Mouse (Mus musculus) megakaryocyte, adult 5-6 weeks (primary cell): ENCODE measurements around the gene Cmtm7. TPM values are rescaled to one million over a fixed set of nuclear protein-coding genes. Genes with fewer than 3 reads are reported as not detected.

Experiments
- ATAC-seq: 2 replicates; pipeline ENCODE4 v1.8.0; 2016; ENCODE audit warnings: mild to moderate bottlenecking, inconsistent platforms; ENCODE audit not compliant: poor library complexity, severe bottlenecking
- total RNA-seq, 2 experiments: library from RNA; stranded (forward) in 1 of 2; stranded (reverse) in 1 of 2; fragments of 153-499, 151-499 nt in 1 of 2; fragments of 221-1000, 200-1000 nt in 1 of 2; gene quantifications; 2 replicates each; pipeline versions ENCODE4 v1.2.3 to v1.2.4; 2015 to 2017

Cmtm7 gene
- total RNA-seq, 2 experiments from 2014 or later = 201 to 283 TPM

GRCm38 (mm10) chr9:114770224-114770623, 11.4 kb downstream of the Cmtm7 start:
- peak; percentile 89 for ATAC-seq

GRCm38 (mm10) chr9:114768066-114768465, 13.6 kb downstream of the Cmtm7 start:
- ATAC-seq = no peak

- ATAC-seq = no peak
Observed at GRCm38 (mm10) chr9:114767507-114767906, 14.1 kb downstream of the Cmtm7 start.

GRCm38 (mm10) chr9:114767030-114767429, 14.6 kb downstream of the Cmtm7 start:
- ATAC-seq = no peak

GRCm38 (mm10) chr9:114763341-114763740, 18.3 kb downstream of the Cmtm7 start:
- ATAC-seq = peak; percentile 58

GRCm38 (mm10) chr9:114761848-114762247, 19.8 kb downstream of the Cmtm7 start:
- no peak for ATAC-seq

GRCm38 (mm10) chr9:114760353-114760752, 21.3 kb downstream of the Cmtm7 start:
- no peak for ATAC-seq

GRCm38 (mm10) chr9:114759886-114760285, 21.8 kb downstream of the Cmtm7 start:
- no peak for ATAC-seq

- ATAC-seq = peak; percentile 65
Observed at GRCm38 (mm10) chr9:114758801-114759200, 22.9 kb downstream of the Cmtm7 start.

- ATAC-seq = peak; percentile 27
Observed at GRCm38 (mm10) chr9:114758272-114758671, 23.4 kb downstream of the Cmtm7 start.

- ATAC-seq = peak; percentile 93
Observed at GRCm38 (mm10) chr9:114752863-114753484, 28.7 kb downstream of the Cmtm7 start.

- peak; percentile 12; the same call in 1 of the 2 replicates for ATAC-seq
Observed at GRCm38 (mm10) chr9:114752311-114752710, 29.3 kb downstream of the Cmtm7 start.

- no peak for ATAC-seq
Observed at GRCm38 (mm10) chr9:114751582-114751981, 30.1 kb downstream of the Cmtm7 start.

GRCm38 (mm10) chr9:114747466-114747865, 34.2 kb downstream of the Cmtm7 start:
- ATAC-seq = no peak

- ATAC-seq = no peak
Observed at GRCm38 (mm10) chr9:114747012-114747411, 34.6 kb downstream of the Cmtm7 start.

GRCm38 (mm10) chr9:114745654-114746053, 36.0 kb downstream of the Cmtm7 start:
- no peak for ATAC-seq

GRCm38 (mm10) chr9:114745163-114745562, 36.5 kb downstream of the Cmtm7 start:
- ATAC-seq = no peak

- peak; percentile 96 for ATAC-seq
Observed at GRCm38 (mm10) chr9:114742731-114743130, 38.9 kb downstream of the Cmtm7 start.

- no peak for ATAC-seq
Observed at GRCm38 (mm10) chr9:114740336-114740735, 41.3 kb downstream of the Cmtm7 start.

- ATAC-seq = no peak
Observed at GRCm38 (mm10) chr9:114736442-114736841, 45.2 kb downstream of the Cmtm7 start.

- ATAC-seq = no peak
Observed at GRCm38 (mm10) chr9:114733238-114733637, 48.4 kb downstream of the Cmtm7 start.

- peak; percentile 30 for ATAC-seq
Observed at GRCm38 (mm10) chr9:114731871-114732682, 49.6 kb downstream of the Cmtm7 start.
